Mouse (Mus musculus) cerebellum, postnatal 14 days (tissue): Measurements from ENCODE around the gene Tenm3.
"Not testable (repeated sequence)": the region's sequence is repeated elsewhere in the genome, so short reads cannot be mapped to it uniquely, and the experiment has no call there.

Experiments used
- DNase-seq, 2 experiments: peaks; one replicate each; pipeline ENCODE4 v3.0.0; 2021; ENCODE audit warnings: mixed read lengths in 2 of 2

Tenm3 gene

DNA sequence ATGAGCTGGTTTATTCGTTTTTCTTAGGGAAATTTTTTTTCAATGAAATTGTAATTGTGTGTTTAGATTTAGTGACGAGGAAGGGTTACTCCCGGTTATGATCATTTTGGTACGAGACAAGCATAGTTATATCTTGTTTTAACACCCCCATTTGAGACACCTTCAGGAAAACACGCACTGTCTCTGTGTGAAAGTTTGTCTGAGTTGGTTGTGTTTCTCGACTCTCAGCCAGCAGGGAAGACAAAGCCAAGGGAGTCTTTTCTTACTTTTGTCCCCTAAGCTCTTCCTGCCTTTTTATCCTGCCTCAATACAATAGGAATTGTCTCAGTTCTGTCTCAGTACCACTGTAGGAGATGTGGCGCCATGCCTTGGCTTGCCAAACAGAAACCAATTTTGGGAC, 660.0 kb downstream of the Tenm3 start:
- no peak for DNase-seq

DNA sequence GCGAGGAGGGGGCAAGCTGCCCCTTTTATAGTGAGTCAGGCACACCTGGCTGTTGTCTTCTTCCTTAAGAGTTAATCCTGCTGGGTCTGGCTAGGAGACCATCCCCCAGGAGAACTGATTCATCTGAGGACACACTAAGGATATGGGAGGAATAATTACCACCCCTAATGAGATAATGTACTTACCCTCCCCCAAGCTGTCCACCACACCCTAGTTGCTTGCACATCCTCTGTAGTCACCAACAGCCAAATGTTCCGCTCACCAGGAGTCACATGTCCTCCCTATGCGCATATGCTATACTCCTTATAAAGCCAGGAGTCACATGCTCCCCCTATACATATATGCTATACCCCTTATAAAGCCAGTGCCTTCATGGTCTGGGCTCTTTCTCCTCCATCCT, 662.8 kb downstream of the Tenm3 start:
- no peak for DNase-seq

DNA sequence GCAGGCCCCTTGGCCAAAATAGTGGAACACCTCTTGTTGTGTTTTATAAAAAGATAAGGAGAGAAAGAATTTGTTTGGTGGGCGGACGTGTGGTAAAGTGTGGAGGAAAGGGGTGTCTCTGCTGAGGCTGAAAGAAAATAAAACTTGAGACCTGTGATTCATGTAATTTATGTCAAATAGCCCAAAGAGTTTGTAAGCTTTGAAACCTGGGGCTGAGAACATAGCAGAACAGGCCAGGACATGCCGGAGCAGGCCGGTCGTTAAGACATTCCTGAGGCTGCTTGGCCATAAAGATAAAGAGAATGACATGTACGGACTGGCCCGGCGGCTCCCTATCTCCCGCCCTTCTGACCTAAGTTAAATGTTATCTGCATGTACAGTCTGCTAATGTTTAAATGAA, 663.6 kb downstream of the Tenm3 start:
- not testable (repeated sequence) for DNase-seq

DNA sequence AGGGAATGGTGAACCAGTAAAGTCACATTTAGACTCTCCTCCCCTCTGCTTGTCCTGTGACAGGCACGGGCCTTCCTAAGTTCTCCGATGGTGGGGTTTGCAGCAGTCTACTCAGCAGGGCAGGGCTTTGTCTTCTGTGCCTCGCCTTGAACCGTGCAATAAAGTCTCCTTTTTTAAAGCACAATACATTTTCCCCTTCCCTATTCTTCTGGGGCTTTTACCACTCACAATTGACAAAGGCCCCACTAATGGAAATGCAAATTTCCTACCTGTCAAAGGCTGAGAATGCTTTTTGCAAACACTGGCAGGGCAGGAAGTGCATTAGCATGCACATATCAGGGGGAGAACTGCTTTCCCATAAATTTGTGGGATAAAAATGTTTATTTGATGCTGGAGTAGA, 664.8 kb downstream of the Tenm3 start:
- DNase-seq: no peak

DNA sequence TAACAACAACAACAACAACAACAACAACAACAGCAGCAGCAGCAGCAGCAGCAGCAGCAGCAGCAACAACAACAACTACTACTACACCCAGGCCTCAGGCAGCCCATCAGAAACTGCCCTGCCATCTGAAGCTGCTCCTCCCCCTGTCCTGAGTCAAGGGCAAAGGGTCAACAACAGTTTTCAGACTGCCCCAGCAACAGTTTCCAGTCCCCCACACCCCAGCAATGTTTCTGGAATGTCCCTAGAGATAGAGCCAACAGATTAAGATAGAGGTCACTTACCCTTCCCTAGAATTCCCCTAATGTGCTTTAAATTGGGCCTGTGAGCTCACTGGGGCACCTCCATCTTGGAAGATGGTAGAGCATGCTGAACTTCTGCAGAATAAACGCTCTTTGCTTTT, 665.9 kb downstream of the Tenm3 start:
- no peak for DNase-seq
